Mouse (Mus musculus): Measurements from ENCODE around the gene Adgrg3. TPM values are rescaled to one million over a fixed set of nuclear protein-coding genes. Genes with fewer than 3 reads are reported as not detected.

Adgrg3 gene
- polyA plus RNA-seq, 1 experiment from 2014 or later = 3.8 TPM

GRCm38 (mm10) chr8:95067582-95067981 is 50.1 kb downstream of the Adgrg3 start:
- no peak overlapping the region for H3K9ac ChIP-seq (replicated peaks; ENCODE audit: low read depth, low read length)
- H3K4me1 ChIP-seq (ENCODE audit: control insufficient read depth, insufficient read depth, low read length) = no peaks in the 10 kb centered on the region
- WGBS = 49% methylated on average over 3 of the region's 3 CpGs
- ATAC-seq (ENCODE audit: insufficient number of reproducible peaks, insufficient read depth, low FRiP score, low read depth) = no peak
- H3K27me3 ChIP-seq (ENCODE audit: control insufficient read depth, insufficient read depth, low read length) = no peaks in the 10 kb centered on the region
- no peak overlapping the region for H3K4me2 ChIP-seq (replicated peaks; ENCODE audit: low read depth, low read length)
- no peak overlapping the region for H3K4me3 ChIP-seq (ENCODE audit: low read depth, low read length)
- H3K36me3 ChIP-seq (ENCODE audit: control insufficient read depth, insufficient read depth, low read length) = no peaks in the 10 kb centered on the region
- H3K27ac ChIP-seq (ENCODE audit: low read length) = no peak overlapping the region
- H3K9me3 ChIP-seq (ENCODE audit: control insufficient read depth, low read depth, low read length) = no peaks in the 10 kb centered on the region

- Histone ChIP-seq H3K4me1 (ENCODE audit: control insufficient read depth, insufficient read depth, low read length) (no peaks in the 10 kb centered on the region), H3K9ac (replicated peaks; ENCODE audit: low read depth, low read length) (no peak overlapping the region), H3K9me3 (ENCODE audit: control insufficient read depth, low read depth, low read length) (no peaks in the 10 kb centered on the region), H3K27ac (ENCODE audit: low read length) (no peak overlapping the region), H3K4me2 (replicated peaks; ENCODE audit: low read depth, low read length) (no peak overlapping the region), H3K36me3 (ENCODE audit: control insufficient read depth, insufficient read depth, low read length) (no peaks in the 10 kb centered on the region), H3K27me3 (ENCODE audit: control insufficient read depth, insufficient read depth, low read length) (no peaks in the 10 kb centered on the region), H3K4me3 (ENCODE audit: low read depth, low read length) (no peak overlapping the region)
- WGBS = 68% methylated on average over 3 of the region's 3 CpGs
- no peak for ATAC-seq (ENCODE audit: insufficient number of reproducible peaks, insufficient read depth, low FRiP score, low read depth)
Measured at GRCm38 (mm10) chr8:95075504-95075903, 58.0 kb downstream of the Adgrg3 start.

GRCm38 (mm10) chr8:95076151-95076550 is 58.7 kb downstream of the Adgrg3 start:
- no peak overlapping the region for H3K27ac ChIP-seq (ENCODE audit: low read length)
- no peak for ATAC-seq (ENCODE audit: insufficient number of reproducible peaks, insufficient read depth, low FRiP score, low read depth)
- no peaks in the 10 kb centered on the region for H3K4me1 ChIP-seq (ENCODE audit: control insufficient read depth, insufficient read depth, low read length)
- no peaks in the 10 kb centered on the region for H3K36me3 ChIP-seq (ENCODE audit: control insufficient read depth, insufficient read depth, low read length)
- no peak overlapping the region for H3K9ac ChIP-seq (replicated peaks; ENCODE audit: low read depth, low read length)
- WGBS = 76% methylated on average over 17 of the region's 17 CpGs
- H3K27me3 ChIP-seq (ENCODE audit: control insufficient read depth, insufficient read depth, low read length) = no peaks in the 10 kb centered on the region
- H3K9me3 ChIP-seq (ENCODE audit: control insufficient read depth, low read depth, low read length) = no peaks in the 10 kb centered on the region
- H3K4me3 ChIP-seq (ENCODE audit: low read depth, low read length) = no peak overlapping the region
- H3K4me2 ChIP-seq (replicated peaks; ENCODE audit: low read depth, low read length) = no peak overlapping the region

- Histone ChIP-seq H3K4me1 (ENCODE audit: control insufficient read depth, insufficient read depth, low read length) (peaks cover 6% of the 10 kb centered on the region; the same call in 1 of the 2 replicates), H3K4me3 (ENCODE audit: low read depth, low read length) (no peak overlapping the region), H3K4me2 (replicated peaks; ENCODE audit: low read depth, low read length) (no peak overlapping the region), H3K36me3 (ENCODE audit: control insufficient read depth, insufficient read depth, low read length) (no peaks in the 10 kb centered on the region), H3K27ac (ENCODE audit: low read length) (no peak overlapping the region), H3K9ac (replicated peaks; ENCODE audit: low read depth, low read length) (no peak overlapping the region), H3K27me3 (ENCODE audit: control insufficient read depth, insufficient read depth, low read length) (no peaks in the 10 kb centered on the region), H3K9me3 (ENCODE audit: control insufficient read depth, low read depth, low read length) (no peaks in the 10 kb centered on the region)
- no peak for ATAC-seq (ENCODE audit: insufficient number of reproducible peaks, insufficient read depth, low FRiP score, low read depth)
- WGBS = 84% methylated on average over 3 of the region's 3 CpGs
Measured at GRCm38 (mm10) chr8:95078055-95078454, 60.6 kb downstream of the Adgrg3 start.

GRCm38 (mm10) chr8:95079305-95079704 is 61.8 kb downstream of the Adgrg3 start:
- Histone ChIP-seq H3K4me3 (ENCODE audit: low read depth, low read length) (no peak overlapping the region), H3K27me3 (ENCODE audit: control insufficient read depth, insufficient read depth, low read length) (no peaks in the 10 kb centered on the region), H3K4me1 (ENCODE audit: control insufficient read depth, insufficient read depth, low read length) (peaks cover 6% of the 10 kb centered on the region; the same call in 1 of the 2 replicates), H3K9ac (replicated peaks; ENCODE audit: low read depth, low read length) (no peak overlapping the region), H3K9me3 (ENCODE audit: control insufficient read depth, low read depth, low read length) (no peaks in the 10 kb centered on the region), H3K4me2 (replicated peaks; ENCODE audit: low read depth, low read length) (no peak overlapping the region), H3K27ac (ENCODE audit: low read length) (no peak overlapping the region), H3K36me3 (ENCODE audit: control insufficient read depth, insufficient read depth, low read length) (no peaks in the 10 kb centered on the region)
- no peak for ATAC-seq (ENCODE audit: insufficient number of reproducible peaks, insufficient read depth, low FRiP score, low read depth)
- WGBS = 84% methylated on average over 4 of the region's 4 CpGs

GRCm38 (mm10) chr8:95080381-95081341 is 63.2 kb downstream of the Adgrg3 start, which contains the start of gene Katnb1:
Katnb1 (plus strand) TSS chr8:95081186.
- ATAC-seq (ENCODE audit: insufficient number of reproducible peaks, insufficient read depth, low FRiP score, low read depth) = peak; percentile 97
- Histone ChIP-seq H3K9ac (replicated peaks; ENCODE audit: low read depth, low read length) (peak within 1 kb of the TSS; percentile 68), H3K36me3 (ENCODE audit: control insufficient read depth, insufficient read depth, low read length) (no peaks in the 10 kb centered on the region; the same call in 1 of the 2 replicates), H3K27me3 (ENCODE audit: control insufficient read depth, insufficient read depth, low read length) (no peaks in the 10 kb centered on the region), H3K27ac (ENCODE audit: low read length) (peak within 1 kb of the TSS; percentile 66; the same call in 1 of the 2 replicates), H3K4me1 (ENCODE audit: control insufficient read depth, insufficient read depth, low read length) (peaks cover 6% of the 10 kb centered on the region; the same call in 1 of the 2 replicates), H3K4me3 (ENCODE audit: low read depth, low read length) (peak within 1 kb of the TSS; percentile 91), H3K4me2 (replicated peaks; ENCODE audit: low read depth, low read length) (peak within 1 kb of the TSS; percentile 84), H3K9me3 (ENCODE audit: control insufficient read depth, low read depth, low read length) (no peaks in the 10 kb centered on the region)
- WGBS = under 1% methylated on average over 47 of the region's 47 CpGs

- Histone ChIP-seq H3K4me3 (ENCODE audit: low read depth, low read length) (peak overlapping the region; percentile 91), H3K9ac (replicated peaks; ENCODE audit: low read depth, low read length) (peak overlapping the region; percentile 68), H3K4me1 (ENCODE audit: control insufficient read depth, insufficient read depth, low read length) (peaks cover 6% of the 10 kb centered on the region; the same call in 1 of the 2 replicates), H3K9me3 (ENCODE audit: control insufficient read depth, low read depth, low read length) (no peaks in the 10 kb centered on the region), H3K27ac (ENCODE audit: low read length) (peak overlapping the region; percentile 66; the same call in 1 of the 2 replicates), H3K4me2 (replicated peaks; ENCODE audit: low read depth, low read length) (peak overlapping the region; percentile 84), H3K36me3 (ENCODE audit: control insufficient read depth, insufficient read depth, low read length) (no peaks in the 10 kb centered on the region; the same call in 1 of the 2 replicates), H3K27me3 (ENCODE audit: control insufficient read depth, insufficient read depth, low read length) (no peaks in the 10 kb centered on the region)
- ATAC-seq (ENCODE audit: insufficient number of reproducible peaks, insufficient read depth, low FRiP score, low read depth) = no peak
- 9% methylated on average over 11 of the region's 11 CpGs for WGBS
Measured at GRCm38 (mm10) chr8:95081650-95082049, 64.2 kb downstream of the Adgrg3 start.

- no peak overlapping the region for H3K4me3 ChIP-seq (ENCODE audit: low read depth, low read length)
- no peak overlapping the region for H3K27ac ChIP-seq (ENCODE audit: low read length)
- H3K36me3 ChIP-seq (ENCODE audit: control insufficient read depth, insufficient read depth, low read length) = peaks cover 14% of the 10 kb centered on the region
- WGBS = 89% methylated on average over 4 of the region's 4 CpGs
- H3K4me2 ChIP-seq (replicated peaks; ENCODE audit: low read depth, low read length) = no peak overlapping the region
- H3K27me3 ChIP-seq (ENCODE audit: control insufficient read depth, insufficient read depth, low read length) = no peaks in the 10 kb centered on the region
- no peak overlapping the region for H3K9ac ChIP-seq (replicated peaks; ENCODE audit: low read depth, low read length)
- ATAC-seq (ENCODE audit: insufficient number of reproducible peaks, insufficient read depth, low FRiP score, low read depth) = no peak
- H3K9me3 ChIP-seq (ENCODE audit: control insufficient read depth, low read depth, low read length) = no peaks in the 10 kb centered on the region
- peaks cover 6% of the 10 kb centered on the region; the same call in 1 of the 2 replicates for H3K4me1 ChIP-seq (ENCODE audit: control insufficient read depth, insufficient read depth, low read length)
Measured at GRCm38 (mm10) chr8:95084261-95084660, 66.8 kb downstream of the Adgrg3 start.

Data from stomach, embryonic 14.5 days (tissue).